Mouse (Mus musculus): ENCODE measurements around the gene Sept3. TPM values are rescaled to one million over a fixed set of nuclear protein-coding genes. Genes with fewer than 3 reads are reported as not detected.

Sept3 gene
- polyA plus RNA-seq (2012; ENCODE audit: insufficient read depth, insufficient read length, low replicate concordance, missing spikeins): 252 and 297 TPM in 2 replicates

DNA sequence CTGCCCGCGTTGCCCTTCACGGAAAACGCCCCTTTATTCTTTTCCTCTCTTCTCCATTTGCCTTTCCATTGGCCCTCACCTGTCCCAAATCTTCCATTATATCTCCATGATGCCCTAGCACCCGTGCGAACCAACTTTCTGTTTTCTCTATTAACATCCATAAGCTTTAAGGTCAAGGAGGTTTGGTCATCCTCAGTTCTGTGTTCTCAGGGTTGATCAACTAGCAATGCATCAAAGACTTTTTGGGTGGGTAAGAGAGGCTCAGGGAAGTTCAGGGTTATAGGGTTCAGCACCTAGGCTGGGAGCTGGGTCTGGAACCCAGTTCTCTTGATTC lies at the start of gene Sept3:
Gene Sept3, plus strand, starts transcription at position 301 of the 334 bp plus-strand sequence.
- WGBS: 24% methylated on average over 6 of the region's 6 CpGs
- Histone ChIP-seq H3K4me1 (ENCODE audit: control insufficient read depth, insufficient read depth, low read length) (peaks cover 29% of the 10 kb centered on the region), H3K27ac (ENCODE audit: insufficient read depth, low read depth, low read length) (peak within 1 kb of the TSS; percentile 62), H3K4me3 (ENCODE audit: insufficient read depth, low read depth, low read length) (peak within 1 kb of the TSS; percentile 83)
- TF ChIP-seq CTCF (IDR thresholded peaks at IDR 0.05; ENCODE audit: insufficient read depth, low read depth, low read length) (no peak), POLR2A (IDR thresholded peaks at IDR 0.05; ENCODE audit: insufficient read depth, low read depth, low read length) (no peak)

DNA sequence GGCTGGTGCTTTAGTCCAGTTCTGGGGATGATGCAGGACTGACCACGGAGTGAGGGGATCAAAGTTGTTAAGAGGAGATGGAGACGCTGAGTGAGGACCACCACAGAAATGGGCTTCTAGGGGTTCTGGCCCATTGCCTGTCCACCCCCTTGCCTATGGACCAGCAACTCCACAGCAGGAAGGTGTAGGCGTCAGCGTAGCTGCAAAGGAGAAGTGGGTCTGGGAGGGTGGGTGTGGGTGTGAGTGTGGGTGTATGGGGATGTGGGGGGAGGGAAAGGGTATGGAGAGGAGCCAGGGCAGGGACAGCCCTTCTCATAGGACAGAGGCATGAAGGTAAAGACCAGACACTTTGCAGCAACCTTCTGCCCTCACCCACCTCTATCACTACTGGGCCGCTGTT lies 48.9 kb upstream of the Sept3 start:
- WGBS: 88% methylated on average over 5 of the region's 5 CpGs
- peaks cover 28% of the 10 kb centered on the region for H3K4me1 ChIP-seq (ENCODE audit: control insufficient read depth, insufficient read depth, low read length)
- H3K4me3 ChIP-seq (ENCODE audit: insufficient read depth, low read depth, low read length): no peak overlapping the region
- no peak overlapping the region for H3K27ac ChIP-seq (ENCODE audit: insufficient read depth, low read depth, low read length)
- no peak for TF ChIP-seq CTCF (IDR thresholded peaks at IDR 0.05; ENCODE audit: insufficient read depth, low read depth, low read length)
- no peak for TF ChIP-seq POLR2A (IDR thresholded peaks at IDR 0.05; ENCODE audit: insufficient read depth, low read depth, low read length)

DNA sequence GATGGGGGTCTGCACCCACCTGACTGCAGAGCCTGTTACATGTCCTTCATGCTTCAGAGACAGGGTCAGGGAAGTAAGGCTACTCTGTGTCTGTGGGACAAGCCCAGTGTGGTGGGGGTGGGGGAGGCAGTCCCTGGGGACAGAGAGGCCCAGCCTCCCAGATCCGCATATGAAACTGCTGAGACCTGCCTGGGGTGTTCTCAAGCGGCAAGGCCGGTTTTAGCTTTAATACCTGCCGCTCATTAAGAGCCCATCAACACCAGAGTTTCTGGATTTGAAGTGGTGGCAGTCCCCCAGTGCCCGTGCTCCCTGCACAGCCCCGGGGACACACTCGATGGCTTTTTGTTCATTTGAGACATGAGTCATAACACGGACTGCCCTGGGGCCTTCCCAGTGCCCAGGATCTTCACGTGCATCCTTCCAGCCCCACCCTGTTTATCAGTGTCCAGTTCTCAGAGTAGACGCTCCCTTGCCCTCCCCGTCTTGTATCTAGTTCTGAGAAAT lies 45.1 kb upstream of the Sept3 start:
- TF ChIP-seq CTCF (IDR thresholded peaks at IDR 0.05; ENCODE audit: insufficient read depth, low read depth, low read length): no peak
- no peak for TF ChIP-seq POLR2A (IDR thresholded peaks at IDR 0.05; ENCODE audit: insufficient read depth, low read depth, low read length)
- Histone ChIP-seq H3K4me3 (ENCODE audit: insufficient read depth, low read depth, low read length) (no peak overlapping the region), H3K27ac (ENCODE audit: insufficient read depth, low read depth, low read length) (no peak overlapping the region), H3K4me1 (ENCODE audit: control insufficient read depth, insufficient read depth, low read length) (peaks cover 20% of the 10 kb centered on the region; the same call in 1 of the 2 replicates)
- WGBS: 72% methylated on average over 11 of the region's 11 CpGs

- TF ChIP-seq CTCF (IDR thresholded peaks at IDR 0.05; ENCODE audit: insufficient read depth, low read depth, low read length): no peak
- TF ChIP-seq POLR2A (IDR thresholded peaks at IDR 0.05; ENCODE audit: insufficient read depth, low read depth, low read length): no peak
- no peak overlapping the region for H3K27ac ChIP-seq (ENCODE audit: insufficient read depth, low read depth, low read length)
- no peak overlapping the region for H3K4me3 ChIP-seq (ENCODE audit: insufficient read depth, low read depth, low read length)
- H3K4me1 ChIP-seq (ENCODE audit: control insufficient read depth, insufficient read depth, low read length): peaks cover 20% of the 10 kb centered on the region; the same call in 1 of the 2 replicates
- whole genome bisulfite sequencing: 87% methylated on average over 6 of the region's 6 CpGs
Observed at GRCm38 (mm10) chr15:82230098-82230611, 44.5 kb upstream of the Sept3 start.

DNA sequence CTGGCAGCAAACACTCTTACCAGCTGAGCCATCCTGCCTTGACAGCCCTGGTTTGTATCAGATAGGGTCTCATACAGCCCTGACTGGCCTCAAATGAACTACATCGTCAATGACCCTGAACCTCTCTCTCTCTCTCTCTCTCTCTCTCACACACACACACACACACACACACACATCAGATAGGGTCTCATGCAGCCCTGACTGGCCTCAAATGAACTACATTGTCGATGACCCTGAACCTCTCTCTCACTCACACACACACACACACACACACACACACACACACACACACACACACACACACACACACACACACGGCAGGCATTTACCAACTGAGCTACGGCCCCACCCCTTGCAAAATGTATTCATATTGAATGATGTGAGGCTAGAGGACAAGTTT lies 43.6 kb upstream of the Sept3 start:
- TF ChIP-seq POLR2A (IDR thresholded peaks at IDR 0.05; ENCODE audit: insufficient read depth, low read depth, low read length) (no peak), CTCF (IDR thresholded peaks at IDR 0.05; ENCODE audit: insufficient read depth, low read depth, low read length) (no peak)
- Histone ChIP-seq H3K27ac (ENCODE audit: insufficient read depth, low read depth, low read length) (no peak overlapping the region), H3K4me1 (ENCODE audit: control insufficient read depth, insufficient read depth, low read length) (peaks cover 14% of the 10 kb centered on the region; the same call in 1 of the 2 replicates), H3K4me3 (ENCODE audit: insufficient read depth, low read depth, low read length) (no peak overlapping the region)
- WGBS: 82% methylated on average over 4 of the region's 4 CpGs

DNA sequence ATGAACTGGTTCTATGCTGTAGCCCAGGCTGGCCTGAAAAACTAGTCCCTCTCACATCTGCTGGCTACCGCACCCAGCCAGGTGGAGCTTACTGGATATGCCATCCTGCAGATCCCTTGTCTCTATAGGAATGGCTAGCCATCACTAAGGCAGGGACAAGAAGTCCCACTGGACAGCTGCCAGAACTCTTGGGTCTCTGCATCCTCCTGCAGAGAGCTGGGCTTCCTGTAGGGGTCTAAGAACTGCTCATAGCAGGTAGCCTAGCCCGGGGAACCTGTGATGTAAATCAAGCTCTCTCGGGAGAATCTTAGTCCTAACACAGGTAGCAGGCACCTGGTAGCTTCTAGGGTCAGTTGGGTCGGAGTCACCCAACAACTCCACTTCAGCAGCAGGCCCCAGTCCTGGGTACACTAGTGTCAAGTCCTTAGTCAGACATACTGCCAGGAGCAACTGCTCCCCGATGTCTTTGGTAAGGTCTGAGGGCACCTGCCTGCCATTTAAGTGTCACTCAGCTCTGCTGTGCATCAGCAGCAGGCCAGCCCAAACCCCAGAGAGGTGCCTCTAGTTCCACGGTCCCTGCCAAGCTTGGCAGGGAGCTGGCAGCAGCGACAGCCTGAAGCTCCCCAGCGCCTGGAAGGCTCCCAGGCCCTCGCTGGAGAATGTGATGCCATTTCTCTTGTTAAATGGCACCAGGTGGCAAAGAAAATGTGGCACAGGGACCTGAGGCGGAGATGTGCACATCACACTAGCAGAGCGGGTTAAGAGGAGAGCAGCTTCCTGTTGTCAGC lies 42.9 kb upstream of the Sept3 start:
- 58% methylated on average over 11 of the region's 11 CpGs for WGBS
- Histone ChIP-seq H3K4me1 (ENCODE audit: control insufficient read depth, insufficient read depth, low read length) (peaks cover 14% of the 10 kb centered on the region; the same call in 1 of the 2 replicates), H3K27ac (ENCODE audit: insufficient read depth, low read depth, low read length) (no peak overlapping the region), H3K4me3 (ENCODE audit: insufficient read depth, low read depth, low read length) (no peak overlapping the region)
- TF ChIP-seq CTCF (IDR thresholded peaks at IDR 0.05; ENCODE audit: insufficient read depth, low read depth, low read length): no peak
- TF ChIP-seq POLR2A (IDR thresholded peaks at IDR 0.05; ENCODE audit: insufficient read depth, low read depth, low read length): no peak

GRCm38 (mm10) chr15:82232651-82233050 lies 42.0 kb upstream of the Sept3 start:
- H3K27ac ChIP-seq (ENCODE audit: insufficient read depth, low read depth, low read length): no peak overlapping the region
- 91% methylated on average over 4 of the region's 4 CpGs for WGBS
- no peak overlapping the region for H3K4me3 ChIP-seq (ENCODE audit: insufficient read depth, low read depth, low read length)
- TF ChIP-seq POLR2A (IDR thresholded peaks at IDR 0.05; ENCODE audit: insufficient read depth, low read depth, low read length): no peak
- no peak for TF ChIP-seq CTCF (IDR thresholded peaks at IDR 0.05; ENCODE audit: insufficient read depth, low read depth, low read length)
- H3K4me1 ChIP-seq (ENCODE audit: control insufficient read depth, insufficient read depth, low read length): peaks cover 14% of the 10 kb centered on the region; the same call in 1 of the 2 replicates

- TF ChIP-seq CTCF (IDR thresholded peaks at IDR 0.05; ENCODE audit: insufficient read depth, low read depth, low read length): no peak
- no peak for TF ChIP-seq POLR2A (IDR thresholded peaks at IDR 0.05; ENCODE audit: insufficient read depth, low read depth, low read length)
- Histone ChIP-seq H3K27ac (ENCODE audit: insufficient read depth, low read depth, low read length) (no peak overlapping the region), H3K4me3 (ENCODE audit: insufficient read depth, low read depth, low read length) (no peak overlapping the region), H3K4me1 (ENCODE audit: control insufficient read depth, insufficient read depth, low read length) (peaks cover 9% of the 10 kb centered on the region; the same call in 1 of the 2 replicates)
- WGBS: 79% methylated on average over 10 of the region's 10 CpGs
Observed at GRCm38 (mm10) chr15:82235661-82236060, 39.0 kb upstream of the Sept3 start.

GRCm38 (mm10) chr15:82236565-82236964 lies 38.1 kb upstream of the Sept3 start:
- TF ChIP-seq POLR2A (IDR thresholded peaks at IDR 0.05; ENCODE audit: insufficient read depth, low read depth, low read length) (no peak), CTCF (IDR thresholded peaks at IDR 0.05; ENCODE audit: insufficient read depth, low read depth, low read length) (peak; percentile 91)
- no peak overlapping the region for H3K4me3 ChIP-seq (ENCODE audit: insufficient read depth, low read depth, low read length)
- WGBS: 16% methylated on average over 5 of the region's 5 CpGs
- no peak overlapping the region for H3K27ac ChIP-seq (ENCODE audit: insufficient read depth, low read depth, low read length)
- H3K4me1 ChIP-seq (ENCODE audit: control insufficient read depth, insufficient read depth, low read length): peaks cover 8% of the 10 kb centered on the region; the same call in 1 of the 2 replicates

All from olfactory bulb, adult 2 months (tissue).